Mouse (Mus musculus) midbrain, embryonic 14.5 days (tissue): ENCODE results near the gene Gm10490. TPM values are rescaled to one million over a fixed set of nuclear protein-coding genes. Genes with fewer than 3 reads are reported as not detected.

Source experiments
- ATAC-seq: fragments of 200-750 bp; cut with Nextera tagmentation; 2 replicates; pipeline ENCODE4 v1.8.0; 2017; ENCODE audit warnings: moderate number of reproducible peaks, moderate library complexity; ENCODE audit not compliant: low FRiP score, low TSS enrichment
- DNase-seq: peaks from one replicate; pipeline ENCODE4 v3.0.0-alpha.2; 2015
- H3K27ac ChIP-seq: fragments of 300-500 bp; sonication (generic); replicated peaks from 2 replicates; pipeline ENCODE4 v1.5.1; 2014; ENCODE audit warnings: mild to moderate bottlenecking, low read depth, low read length, moderate library complexity
- H3K27me3 ChIP-seq: fragments of 300-500 bp; sonication (generic); 2 replicates; pipeline ENCODE4 v1.6.1; 2014; ENCODE audit warnings: low read length, control low read depth, mixed read lengths; ENCODE audit not compliant: control insufficient read depth, insufficient read depth
- H3K36me3 ChIP-seq: fragments of 300-500 bp; sonication (generic); 2 replicates; pipeline ENCODE4 v1.6.1; 2014; ENCODE audit warnings: low read length, control low read depth; ENCODE audit not compliant: control insufficient read depth, insufficient read depth
- H3K4me1 ChIP-seq: fragments of 300-500 bp; sonication (generic); 2 replicates; pipeline ENCODE4 v1.6.1; 2014; ENCODE audit warnings: mild to moderate bottlenecking, antibody characterized with exemption, low read length, control low read depth; ENCODE audit not compliant: control insufficient read depth, insufficient read depth
- H3K4me2 ChIP-seq: fragments of 300-500 bp; sonication (generic); 2 replicates; pipeline ENCODE4 v1.6.1; 2014; ENCODE audit warnings: mild to moderate bottlenecking, low read length, moderate library complexity
- H3K4me3 ChIP-seq: fragments of 300-500 bp; sonication (generic); replicated peaks from 2 replicates; pipeline ENCODE4 v1.5.1; 2014; ENCODE audit warnings: low read depth, low read length
- H3K9ac ChIP-seq: fragments of 300-500 bp; sonication (generic); replicated peaks from 2 replicates; pipeline ENCODE4 v1.6.1; 2014; ENCODE audit warnings: mild to moderate bottlenecking, low read length, moderate library complexity
- H3K9me3 ChIP-seq: fragments of 300-500 bp; sonication (generic); 2 replicates; pipeline ENCODE4 v1.6.1; 2016; ENCODE audit warnings: low read length, control low read depth, mixed read lengths; ENCODE audit not compliant: control insufficient read depth
- WGBS: fragments of 180-500 bp; shearing (Covaris S2); extraction: QIAGEN DNeasy Blood & Tissue Kit; methylation state at CpG from one replicate; pipeline ENCODE4 v1.1.7; 2014; 5-methylcytosine and 5-hydroxymethylcytosine counted together
- polyA plus RNA-seq: library from polyadenylated mRNA; unstranded; fragments of >200 nt; fragmentation: Nextera tagmentation; extraction: Ambion mirVana; gene quantifications from 2 replicates; pipeline ENCODE4 v1.2.1, GENCODE M21; 2014

The Gm10490 gene
- polyA plus RNA-seq, 1 experiment from 2014 or later, result not detected

DNA sequence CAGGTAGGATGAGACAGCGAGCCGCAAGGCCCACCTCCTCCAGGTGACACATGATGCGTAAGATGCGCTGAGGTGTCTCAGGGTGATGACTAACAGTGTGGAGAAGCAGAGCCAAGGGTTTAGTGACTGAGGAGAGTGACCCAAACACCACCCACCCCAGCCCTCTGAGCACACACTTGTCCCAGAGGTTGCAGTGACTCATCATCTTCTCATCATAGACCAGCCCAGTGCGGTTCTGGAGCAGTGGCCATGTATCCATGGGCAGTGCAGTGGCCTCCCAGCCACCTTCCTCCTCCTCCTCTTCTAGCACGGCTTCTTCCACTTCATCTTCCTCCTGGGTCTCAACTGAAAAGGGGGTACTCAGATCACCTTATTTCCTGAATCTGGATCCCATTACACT, 28.3 kb downstream of the Gm10490 start:
- Histone ChIP-seq H3K9me3 (no peaks in the 10 kb centered on the region), H3K4me3 (no peak overlapping the region), H3K27me3 (no peaks in the 10 kb centered on the region), H3K4me1 (no peaks in the 10 kb centered on the region), H3K4me2 (no peak overlapping the region), H3K36me3 (peaks cover 32% of the 10 kb centered on the region), H3K27ac (no peak overlapping the region), H3K9ac (no peak overlapping the region)
- ATAC-seq (no peak), DNase-seq (no peak)
- 96% methylated on average over 6 of the region's 6 CpGs for WGBS

DNA sequence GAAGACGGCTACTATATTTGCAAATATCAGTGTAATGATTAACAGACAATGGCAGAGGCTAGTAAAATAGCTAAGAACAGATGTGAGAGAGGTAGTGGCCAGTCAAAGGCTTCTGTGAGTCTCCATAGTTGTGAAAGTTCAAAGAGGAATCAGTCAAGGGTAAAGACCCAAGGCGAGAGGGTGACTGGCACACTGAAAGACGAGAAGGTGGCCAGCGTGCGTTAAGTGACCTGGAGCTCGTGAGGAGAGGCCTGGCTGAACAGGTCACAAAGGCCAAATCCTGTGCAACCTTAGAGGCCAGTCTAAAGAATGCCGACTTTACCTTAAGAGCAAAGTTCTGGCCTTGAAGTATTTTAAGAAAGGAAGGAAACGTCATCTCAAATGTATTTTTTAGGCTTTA, 36.3 kb downstream of the Gm10490 start:
- ATAC-seq (no peak), DNase-seq (no peak)
- 68% methylated on average over 8 of the region's 8 CpGs for WGBS
- H3K27ac ChIP-seq, result no peak overlapping the region
- H3K9me3 ChIP-seq, result no peaks in the 10 kb centered on the region
- no peak overlapping the region for H3K9ac ChIP-seq
- no peak overlapping the region for H3K4me2 ChIP-seq
- H3K4me1 ChIP-seq, result no peaks in the 10 kb centered on the region
- no peak overlapping the region for H3K4me3 ChIP-seq
- no peaks in the 10 kb centered on the region for H3K27me3 ChIP-seq
- H3K36me3 ChIP-seq, result peaks cover 9% of the 10 kb centered on the region; the same call in 1 of the 2 replicates

DNA sequence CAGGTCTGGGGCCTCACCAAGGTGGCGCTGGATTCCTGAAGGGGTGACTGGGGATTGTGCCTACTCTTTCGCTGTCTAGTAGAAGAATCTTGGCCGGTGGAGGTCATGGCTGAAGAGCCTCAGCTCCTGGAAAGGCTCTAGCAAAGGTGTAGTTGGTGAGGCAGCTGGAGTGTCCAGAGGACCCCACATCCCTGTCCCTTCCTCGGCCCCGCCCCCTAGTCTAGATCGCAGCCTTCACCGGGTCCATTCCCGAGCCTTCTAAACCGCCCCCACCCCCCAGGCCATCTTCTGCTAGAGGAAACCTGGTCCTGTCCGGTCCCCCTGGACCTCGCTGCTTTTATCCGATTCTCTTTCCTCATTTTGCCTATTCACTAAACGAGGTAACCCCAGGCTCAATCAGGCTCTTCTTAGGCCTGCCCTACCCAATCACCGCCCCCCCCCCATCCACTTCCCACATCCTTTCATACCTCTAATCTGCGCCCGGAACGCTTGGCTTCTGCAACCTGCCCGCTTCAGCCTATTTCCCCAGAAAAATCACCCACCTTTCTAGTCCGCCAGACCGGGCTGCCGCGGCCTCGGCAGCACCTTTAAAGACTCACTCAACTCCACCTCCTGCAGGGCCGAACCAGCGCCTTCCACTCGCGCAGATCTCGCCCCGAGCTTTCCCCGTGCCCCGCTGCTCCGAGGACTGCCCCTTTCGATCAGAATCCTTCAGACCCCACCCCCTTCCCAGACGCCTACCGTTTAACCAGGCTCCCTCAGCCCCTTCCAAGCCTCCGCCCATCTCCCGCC, 38.0 kb downstream of the Gm10490 start, which contains the start of gene Hdac6:
Gene Hdac6, minus strand, starts transcription at position 782 of the 792 bp plus-strand sequence.
- H3K27ac ChIP-seq, result peak within 1 kb of the TSS; percentile 71
- peak within 1 kb of the TSS; percentile 43 for H3K9ac ChIP-seq
- ATAC-seq (peak; percentile 57), DNase-seq (no peak)
- no peaks in the 10 kb centered on the region for H3K4me1 ChIP-seq
- 0 out of 2 replicates have a peak, but pooled peaks cover 4% of the 10 kb centered on the region for H3K36me3 ChIP-seq
- 25% methylated on average over 36 of the region's 37 CpGs for WGBS
- H3K4me3 ChIP-seq, result peak within 1 kb of the TSS; percentile 46
- peak within 1 kb of the TSS; percentile 56 for H3K4me2 ChIP-seq
- H3K27me3 ChIP-seq, result no peaks in the 10 kb centered on the region
- H3K9me3 ChIP-seq, result no peaks in the 10 kb centered on the region

DNA sequence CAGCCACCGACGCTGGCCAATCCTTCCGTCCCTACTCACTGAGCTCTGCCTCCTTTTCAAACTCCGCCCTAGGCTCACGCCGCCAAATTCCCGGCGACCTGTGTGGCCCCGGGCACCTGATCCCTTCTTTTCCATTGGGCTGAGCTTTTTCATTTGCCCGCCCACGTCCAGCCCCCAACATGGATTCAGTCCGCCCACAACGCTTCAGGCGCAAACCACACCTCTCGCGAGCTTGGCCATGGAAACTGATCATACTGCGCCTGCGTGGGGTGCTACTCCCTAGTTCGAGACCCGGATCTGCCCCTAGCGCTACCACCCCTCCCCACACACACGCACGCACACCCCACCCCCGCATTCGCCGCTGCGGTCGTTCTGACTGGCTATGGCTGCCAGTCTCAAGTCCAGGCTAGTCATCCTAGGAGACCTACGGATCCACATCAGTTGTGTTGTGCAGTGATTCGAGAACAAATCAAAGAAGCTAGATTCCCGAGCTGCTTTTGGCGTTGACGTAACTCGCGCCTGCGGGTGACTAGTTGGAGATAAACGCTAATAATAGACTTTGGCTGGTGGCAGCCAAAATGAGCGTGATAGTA, 38.7 kb downstream of the Gm10490 start:
- 0 out of 2 replicates have a peak, but pooled peaks cover under 1% of the 10 kb centered on the region for H3K36me3 ChIP-seq
- peak overlapping the region; percentile 31; the same call in 1 of the 2 replicates for H3K9ac ChIP-seq
- H3K27ac ChIP-seq, result peak overlapping the region; percentile 70
- 19% methylated on average over 38 of the region's 38 CpGs for WGBS
- H3K27me3 ChIP-seq, result no peaks in the 10 kb centered on the region
- no peaks in the 10 kb centered on the region for H3K4me1 ChIP-seq
- peak; percentile 96; the same call in 1 of the 2 replicates for ATAC-seq
- peak overlapping the region; percentile 46 for H3K4me3 ChIP-seq
- H3K9me3 ChIP-seq, result no peaks in the 10 kb centered on the region
- peak overlapping the region; percentile 49 for H3K4me2 ChIP-seq
- DNase-seq, result peak; percentile 94

DNA sequence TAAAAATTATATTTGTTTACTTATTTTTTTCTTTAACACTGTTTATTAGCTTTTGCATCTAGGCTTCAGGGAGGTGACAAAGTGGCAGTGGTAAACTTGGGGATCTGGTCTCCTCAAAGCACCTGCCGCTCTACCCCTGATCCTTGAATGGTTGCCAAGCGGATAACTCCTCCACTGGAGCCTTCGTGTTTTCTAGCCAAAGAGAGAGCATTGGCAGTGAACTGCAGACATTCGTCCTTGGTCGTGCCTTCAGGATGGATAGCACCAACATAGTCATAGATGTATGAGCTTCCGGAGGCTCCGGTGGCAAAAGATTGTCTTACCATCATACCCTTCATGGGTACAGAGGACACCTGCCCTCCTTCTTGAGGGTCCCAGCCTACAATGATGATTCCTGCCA, 40.7 kb downstream of the Gm10490 start:
- H3K9me3 ChIP-seq, result no peaks in the 10 kb centered on the region
- H3K36me3 ChIP-seq, result no peaks in the 10 kb centered on the region
- no peak overlapping the region for H3K4me2 ChIP-seq
- ATAC-seq, result no peak
- H3K4me3 ChIP-seq, result no peak overlapping the region
- no peaks in the 10 kb centered on the region for H3K27me3 ChIP-seq
- 88% methylated on average over 7 of the region's 7 CpGs for WGBS
- no peak for DNase-seq
- no peak overlapping the region for H3K27ac ChIP-seq
- H3K9ac ChIP-seq, result no peak overlapping the region
- no peaks in the 10 kb centered on the region for H3K4me1 ChIP-seq

DNA sequence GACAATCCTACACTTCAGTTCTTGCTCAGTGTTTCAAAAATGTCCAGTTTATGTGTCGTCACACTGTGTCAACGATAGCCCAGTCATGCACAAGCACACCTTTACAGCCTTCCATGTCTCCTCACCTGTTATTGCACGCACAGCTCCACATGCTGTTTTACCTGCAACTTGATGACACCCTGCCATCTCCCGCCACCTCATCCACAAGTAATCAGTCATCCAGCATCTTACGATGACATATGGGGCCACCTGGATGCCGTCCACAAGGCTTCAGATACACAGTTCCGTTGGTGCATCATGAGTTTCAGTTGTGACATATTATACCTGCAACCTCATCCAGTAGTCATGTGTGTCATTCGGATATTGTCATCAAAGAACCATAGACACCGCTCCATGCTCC, 49.5 kb downstream of the Gm10490 start:
- ATAC-seq, result no peak
- H3K4me3 ChIP-seq, result no peak overlapping the region
- H3K27me3 ChIP-seq, result no peaks in the 10 kb centered on the region
- no peaks in the 10 kb centered on the region for H3K4me1 ChIP-seq
- H3K4me2 ChIP-seq, result no peak overlapping the region
- H3K9me3 ChIP-seq, result no peaks in the 10 kb centered on the region
- no peak for DNase-seq
- H3K9ac ChIP-seq, result no peak overlapping the region
- H3K27ac ChIP-seq, result no peak overlapping the region
- H3K36me3 ChIP-seq, result no peaks in the 10 kb centered on the region
- 94% methylated on average over 9 of the region's 9 CpGs for WGBS

Other genes with a start within 250 kb of the Gm10490 start
- gene Plp2, start 238.2 kb upstream of the Gm10490 start, polyA plus RNA-seq, result 11.2 and 22.4 TPM in 2 replicates
- 0.16 TPM in 2 replicates for gene Magix, start 228.3 kb upstream of the Gm10490 start, polyA plus RNA-seq
- 39.3 and 53.8 TPM in 2 replicates for gene Gpkow, start 212.4 kb upstream of the Gm10490 start, polyA plus RNA-seq
- gene Wdr45, start 195.2 kb upstream of the Gm10490 start, polyA plus RNA-seq, result 23.9 and 29.5 TPM in 2 replicates
- gene Gm45208, start 187.3 kb upstream of the Gm10490 start, polyA plus RNA-seq, result not detected in 2 replicates
- 126 and 144 TPM in 2 replicates for gene Praf2, start 181.1 kb upstream of the Gm10490 start, polyA plus RNA-seq
- gene Ccdc120, start 158.6 kb upstream of the Gm10490 start, polyA plus RNA-seq, result 72.2 and 73.0 TPM in 2 replicates
- gene Tfe3, start 147.0 kb upstream of the Gm10490 start, polyA plus RNA-seq, result 21.7 and 21.8 TPM in 2 replicates
- 56.0 and 56.6 TPM in 2 replicates for gene Gripap1, start 119.8 kb upstream of the Gm10490 start, polyA plus RNA-seq
- gene Kcnd1, start 87.3 kb upstream of the Gm10490 start, polyA plus RNA-seq, result 1.7 and 2.3 TPM in 2 replicates
- 32.3 and 38.0 TPM in 2 replicates for gene Otud5, start 68.2 kb upstream of the Gm10490 start, polyA plus RNA-seq
- 13.9 and 18.8 TPM in 2 replicates for gene Pim2, start 31.3 kb upstream of the Gm10490 start, polyA plus RNA-seq
- 17.4 and 24.6 TPM in 2 replicates for gene Slc35a2, start 25.5 kb upstream of the Gm10490 start, polyA plus RNA-seq
- gene Pqbp1, start 10.3 kb upstream of the Gm10490 start, polyA plus RNA-seq, result 181 and 219 TPM in 2 replicates
- gene Timm17b, start 10.2 kb upstream of the Gm10490 start, polyA plus RNA-seq, result 171 and 214 TPM in 2 replicates
- gene Gm10491, start 1.7 kb upstream of the Gm10490 start, polyA plus RNA-seq, result not detected in 2 replicates
- 197 and 199 TPM in 2 replicates for gene Pcsk1n, start 10.3 kb downstream of the Gm10490 start, polyA plus RNA-seq
- gene Eras, start 19.1 kb downstream of the Gm10490 start, polyA plus RNA-seq, result not detected in 2 replicates
- 59.7 and 70.2 TPM in 2 replicates for gene Hdac6, start 38.3 kb downstream of the Gm10490 start, polyA plus RNA-seq
- gene Gata1, start 68.5 kb downstream of the Gm10490 start, polyA plus RNA-seq, result 0.11 TPM in 1 of 2 replicates, not detected in the other
- not detected in 2 replicates for gene Glod5, start 109.0 kb downstream of the Gm10490 start, polyA plus RNA-seq
- gene Suv39h1, start 165.2 kb downstream of the Gm10490 start, polyA plus RNA-seq, result 34.0 and 38.2 TPM in 2 replicates
- gene Was, start 181.0 kb downstream of the Gm10490 start, polyA plus RNA-seq, result 0.16 TPM in 1 of 2 replicates, not detected in the other
- 54.4 and 57.9 TPM in 2 replicates for gene Wdr13, start 223.3 kb downstream of the Gm10490 start, polyA plus RNA-seq
- 386 and 395 TPM in 2 replicates for gene Rbm3, start 236.3 kb downstream of the Gm10490 start, polyA plus RNA-seq